Mouse (Mus musculus) testis, adult 2 months (tissue): ENCODE data around the gene Gas6.

Source experiments
- CTCF ChIP-seq: fragments of 200-500 bp; IDR thresholded peaks from 2 replicates; pipeline ENCODE4 v1.5.1; 2012; ENCODE audit warnings: low read depth, mild to moderate bottlenecking, inconsistent platforms, low read length, moderate library complexity; ENCODE audit not compliant: control insufficient read depth, insufficient read depth, insufficient replicate concordance
- POLR2A ChIP-seq: fragments of 200-500 bp; IDR thresholded peaks from 2 replicates; pipeline ENCODE4 v1.6.1; 2012; ENCODE audit warnings: low read depth, mild to moderate bottlenecking, inconsistent platforms, low read length, moderate library complexity; ENCODE audit not compliant: control insufficient read depth

- TF ChIP-seq POLR2A (no peak), CTCF (no peak)
Observed at GRCm38 (mm10) chr8:13471484-13471883, 22.8 kb downstream of the Gas6 start.
